Mouse (Mus musculus) bone marrow, adult 2 months (tissue): ENCODE results near the gene Tas2r135. TPM values are rescaled to one million over a fixed set of nuclear protein-coding genes. Genes with fewer than 3 reads are reported as not detected.

ENCODE experiments used
- H3K27ac ChIP-seq: fragments of 200-500 bp; 2 replicates; pipeline ENCODE4 v1.5.1; 2012; ENCODE audit warnings: low read depth, mild to moderate bottlenecking, control low read depth, inconsistent platforms, low read length; ENCODE audit not compliant: control insufficient read depth, poor library complexity, insufficient read depth
- H3K4me1 ChIP-seq: fragments of 200-500 bp; 2 replicates; pipeline ENCODE4 v1.6.1; 2011; ENCODE audit warnings: low read length; ENCODE audit not compliant: control insufficient read depth, insufficient read depth
- H3K4me3 ChIP-seq: fragments of 200-500 bp; replicated peaks from 2 replicates; pipeline ENCODE3; 2011; ENCODE audit warnings: mild to moderate bottlenecking, low read depth, low read length, control low read depth; ENCODE audit not compliant: control insufficient read depth
- CTCF ChIP-seq: fragments of 200-500 bp; IDR thresholded peaks from 2 replicates; pipeline ENCODE4 v1.5.1; 2011; ENCODE audit warnings: low read length, control low read depth; ENCODE audit not compliant: control insufficient read depth, insufficient read depth
- POLR2A ChIP-seq: fragments of 200-500 bp; IDR thresholded peaks from 2 replicates; pipeline ENCODE4 v1.6.1; 2011; ENCODE audit warnings: low read depth, mild to moderate bottlenecking, control low read depth, low read length, borderline replicate concordance; ENCODE audit not compliant: control insufficient read depth
- WGBS: fragments of 180-500 bp; shearing (Covaris S2); methylation state at CpG from one replicate; pipeline ENCODE4 v1.1.7; 2018; 5-methylcytosine and 5-hydroxymethylcytosine counted together
- polyA plus RNA-seq: library from polyadenylated mRNA; stranded (reverse); fragments of >200 nt; gene quantifications from 2 replicates; pipeline ENCODE4 v1.2.4, GENCODE M21; 2011; ENCODE audit warnings: low replicate concordance; ENCODE audit not compliant: missing spikeins, insufficient read depth, insufficient read length

Gene Tas2r135
- polyA plus RNA-seq, 1 experiment = not detected

DNA sequence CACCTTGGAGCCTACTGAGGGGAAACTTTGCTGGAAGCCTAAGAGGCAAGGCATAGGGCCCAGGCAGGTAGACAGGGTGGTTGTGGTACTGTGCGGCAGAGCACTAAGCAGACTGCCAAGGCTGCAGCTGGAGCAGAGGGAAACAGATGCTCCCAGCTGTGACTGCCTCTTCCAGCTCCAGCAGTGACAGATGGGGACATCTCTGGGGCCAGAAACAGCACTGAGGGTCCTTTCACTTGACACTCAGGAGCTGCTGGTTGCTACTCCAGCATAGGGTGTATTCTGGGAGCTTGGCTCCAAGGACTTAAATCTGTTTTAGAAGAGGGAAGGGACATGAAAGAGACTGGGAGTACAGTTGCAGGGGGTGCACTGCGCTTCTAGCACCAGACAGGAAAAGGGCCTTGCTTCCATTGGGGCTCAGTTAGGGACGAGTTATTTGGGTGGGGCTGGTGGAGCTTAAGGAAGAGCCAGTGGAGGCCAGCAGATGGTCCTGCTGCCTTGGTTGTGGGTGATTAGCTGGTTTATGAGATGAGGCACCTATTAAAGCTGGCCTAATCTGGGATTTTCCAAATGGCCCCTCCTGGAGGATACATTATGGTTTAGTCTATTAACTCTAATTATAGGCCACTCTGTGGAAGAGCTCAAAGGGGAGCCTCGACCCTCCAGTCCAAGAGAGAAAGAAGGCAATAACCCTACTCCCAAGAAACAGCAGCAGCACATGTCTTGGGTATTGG is 34.4 kb upstream of the Tas2r135 start:
- Histone ChIP-seq H3K4me1 (no peaks in the 10 kb centered on the region; the same call in 1 of the 2 replicates), H3K27ac (no peak overlapping the region), H3K4me3 (no peak overlapping the region)
- TF ChIP-seq POLR2A (no peak), CTCF (no peak)
- 72% methylated on average over 4 of the region's 4 CpGs for WGBS

DNA sequence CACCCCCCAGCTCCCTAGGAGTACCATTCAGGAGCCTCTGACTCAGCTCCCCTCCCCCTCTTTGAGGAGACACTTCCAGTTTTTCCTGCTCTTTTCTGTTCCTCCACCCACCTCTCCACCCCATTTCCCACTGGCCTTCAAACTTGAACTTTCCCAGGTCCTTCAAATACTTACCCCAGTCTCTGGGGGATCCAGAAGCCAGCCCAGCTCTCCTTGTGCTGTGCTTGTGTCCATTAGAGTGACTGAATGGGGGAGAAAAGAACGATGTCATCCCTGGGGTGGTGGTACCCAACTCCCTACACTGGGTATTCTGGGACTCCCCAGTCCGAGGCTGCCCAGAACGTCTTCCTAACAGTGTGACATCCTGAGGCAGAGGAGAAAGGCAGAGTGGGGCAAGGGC is 33.2 kb upstream of the Tas2r135 start:
- Histone ChIP-seq H3K4me1 (no peaks in the 10 kb centered on the region; the same call in 1 of the 2 replicates), H3K4me3 (no peak overlapping the region), H3K27ac (no peak overlapping the region)
- TF ChIP-seq POLR2A (no peak), CTCF (no peak)
- 53% methylated on average over 3 of the region's 3 CpGs for WGBS

DNA sequence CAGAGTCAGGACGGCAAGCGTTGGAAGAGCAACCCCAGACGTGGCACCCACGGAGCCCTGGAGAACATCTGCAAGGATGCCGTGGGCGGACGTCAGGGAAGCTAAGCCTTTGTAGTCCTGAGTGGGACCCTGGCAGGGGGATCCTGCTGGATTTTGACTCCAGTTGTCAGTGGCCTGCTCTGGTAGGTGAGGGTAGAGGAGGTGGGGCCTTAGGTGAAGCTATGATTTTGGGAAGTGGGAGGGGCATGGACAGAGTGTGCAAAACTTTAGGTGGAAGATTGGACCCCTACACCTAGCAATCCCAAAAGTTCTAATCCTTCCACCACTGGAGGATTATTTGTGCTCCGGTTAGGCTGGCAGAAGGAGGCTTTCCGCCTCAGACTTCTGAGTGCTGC is 32.8 kb upstream of the Tas2r135 start:
- 82% methylated on average over 9 of the region's 9 CpGs for WGBS
- Histone ChIP-seq H3K4me1 (no peaks in the 10 kb centered on the region; the same call in 1 of the 2 replicates), H3K27ac (no peak overlapping the region), H3K4me3 (no peak overlapping the region)
- TF ChIP-seq CTCF (no peak), POLR2A (no peak)

DNA sequence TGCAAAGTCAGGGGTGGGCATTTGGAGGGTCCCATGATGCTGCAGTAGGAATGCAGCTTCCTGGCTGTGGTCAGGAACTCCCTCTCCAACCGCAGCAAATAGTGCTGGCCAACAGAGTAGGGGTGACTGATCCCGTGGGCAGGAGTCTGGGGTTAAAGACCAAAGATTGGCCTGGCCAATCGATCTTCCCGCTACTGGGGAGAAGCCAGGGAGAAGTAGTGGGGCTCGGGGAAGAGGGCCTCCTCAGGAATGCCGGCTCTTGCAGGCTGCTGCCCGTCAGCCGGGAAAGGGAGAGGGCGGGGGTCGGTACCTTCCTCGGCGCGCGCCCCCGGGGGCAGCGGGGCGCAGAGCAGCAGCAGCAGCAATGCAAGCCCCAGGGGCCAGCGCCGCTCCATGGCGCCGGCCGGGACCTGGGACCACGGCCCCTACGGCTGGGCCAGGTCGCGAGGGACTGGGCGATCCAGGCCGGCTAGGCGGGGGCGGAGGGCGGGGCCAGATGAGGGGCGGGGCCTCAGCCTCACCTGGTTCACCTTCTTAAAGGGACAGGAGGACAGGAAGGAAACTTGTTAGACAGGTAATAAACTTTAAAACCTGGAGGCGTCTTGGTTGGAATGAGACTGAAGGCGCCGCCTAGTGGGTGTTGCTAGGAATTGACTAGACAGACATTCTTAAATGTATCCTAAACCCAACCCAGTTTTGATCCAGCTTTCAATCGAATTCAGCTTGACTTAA is 32.3 kb upstream of the Tas2r135 start, which contains the start of gene Epha1:
Epha1 (minus strand) TSS at position 453 of the 732 bp plus-strand sequence.
- 3% methylated on average over 36 of the region's 36 CpGs for WGBS
- no peak within 1 kb of the TSS; the same call in 1 of the 2 replicates for H3K27ac ChIP-seq

DNA sequence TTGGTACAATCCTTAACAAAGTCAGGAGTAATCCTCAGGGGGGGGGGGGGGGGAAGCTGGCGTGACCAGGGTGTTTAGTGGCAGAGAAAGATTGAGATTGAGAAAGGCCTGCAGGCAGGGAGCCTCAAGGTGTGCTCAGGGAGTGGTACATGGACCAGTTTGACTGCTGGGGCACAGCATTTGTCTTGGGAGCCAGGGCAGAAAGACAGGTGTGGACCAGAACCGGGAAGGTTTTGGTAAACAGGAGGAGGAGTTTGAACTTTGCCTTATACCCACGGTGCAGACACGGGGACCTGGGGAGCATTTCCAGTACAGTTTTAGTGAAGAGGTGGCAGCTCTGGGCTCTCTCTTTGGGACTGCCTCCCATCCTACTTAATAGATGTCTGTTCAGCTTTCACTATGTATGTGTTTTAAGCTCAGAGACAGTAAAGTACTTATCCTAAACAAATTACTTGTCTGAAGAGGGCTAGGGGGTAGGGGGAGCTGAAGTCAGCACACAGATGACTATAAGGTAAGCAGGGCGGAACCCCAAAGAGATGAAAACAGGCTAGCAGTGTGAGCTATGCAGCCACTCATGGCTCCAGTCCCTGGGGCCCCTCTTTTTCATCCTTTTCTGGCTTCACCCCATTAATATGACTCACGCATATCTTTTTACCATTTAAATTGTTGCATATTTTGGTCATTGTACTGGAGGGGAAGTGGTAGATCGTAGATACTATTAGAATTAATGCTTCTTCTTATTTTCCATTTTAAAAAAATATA is 31.4 kb upstream of the Tas2r135 start:
- H3K4me3 ChIP-seq = no peak overlapping the region
- no peak overlapping the region for H3K27ac ChIP-seq
- WGBS = 34% methylated on average over 7 of the region's 7 CpGs
- no peak for TF ChIP-seq POLR2A
- TF ChIP-seq CTCF = no peak
- no peaks in the 10 kb centered on the region; the same call in 1 of the 2 replicates for H3K4me1 ChIP-seq

More for the DNA sequence above, 32.3 kb upstream of the Tas2r135 start, which contains the start of gene Epha1:
- Histone ChIP-seq H3K4me1 (no peaks in the 10 kb centered on the region; the same call in 1 of the 2 replicates), H3K4me3 (no peak within 1 kb of the TSS)
- TF ChIP-seq POLR2A (no peak), CTCF (peak; percentile 27)

DNA sequence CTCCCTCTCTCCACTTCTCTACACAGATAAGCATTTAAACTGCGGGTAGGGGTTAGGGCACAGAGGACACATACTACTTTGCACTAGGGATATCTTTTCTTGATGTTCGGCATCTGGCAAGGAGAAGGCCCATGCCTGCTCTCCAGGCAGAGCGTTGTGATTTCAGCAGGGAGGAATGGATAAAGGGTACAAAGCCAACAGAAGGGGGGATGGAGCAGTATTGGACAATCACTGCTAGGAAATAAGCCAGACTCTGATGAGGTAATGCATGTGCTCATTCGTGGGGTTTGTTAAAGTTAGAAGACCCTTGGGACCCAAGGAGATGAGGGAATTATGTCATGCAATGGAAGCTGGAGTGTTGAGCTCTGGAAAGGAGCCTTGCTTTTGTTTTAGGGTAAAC is 30.5 kb upstream of the Tas2r135 start:
- Histone ChIP-seq H3K4me1 (no peaks in the 10 kb centered on the region; the same call in 1 of the 2 replicates), H3K27ac (no peak overlapping the region), H3K4me3 (no peak overlapping the region)
- no peak for TF ChIP-seq CTCF
- TF ChIP-seq POLR2A = no peak
- 78% methylated on average over 4 of the region's 4 CpGs for WGBS

DNA sequence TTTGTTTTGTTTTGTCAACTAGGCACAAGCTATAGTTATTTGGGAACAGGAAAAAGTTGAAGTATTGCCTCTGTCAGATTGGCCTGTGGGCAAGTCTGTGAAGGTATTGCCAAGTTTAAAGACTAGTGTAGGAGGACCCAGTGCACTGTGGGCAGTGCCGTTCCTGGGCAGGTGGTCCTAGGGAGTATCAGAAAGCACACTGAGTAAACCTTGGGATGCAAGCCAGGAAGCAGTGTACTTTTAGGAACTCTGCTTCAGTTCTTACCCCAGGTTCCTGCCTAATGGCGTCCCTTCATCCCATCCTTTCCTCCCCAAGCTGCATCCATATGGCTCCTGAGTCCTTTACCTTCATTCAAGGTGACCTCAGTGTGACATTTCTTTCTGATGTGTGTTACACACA is 30.1 kb upstream of the Tas2r135 start:
- Histone ChIP-seq H3K27ac (no peak overlapping the region), H3K4me3 (no peak overlapping the region), H3K4me1 (no peaks in the 10 kb centered on the region; the same call in 1 of the 2 replicates)
- 83% methylated on average over 2 of the region's 2 CpGs for WGBS
- TF ChIP-seq CTCF (no peak), POLR2A (no peak)
